Mouse (Mus musculus) thymus, adult 2 months (tissue): ENCODE results near the gene Rdh9.

Source experiments
- CTCF ChIP-seq: fragments of 200-500 bp; IDR thresholded peaks from 2 replicates; pipeline ENCODE4 v1.5.1; 2012; ENCODE audit warnings: mild to moderate bottlenecking, control low read depth, low read length, moderate library complexity, borderline replicate concordance; ENCODE audit not compliant: control insufficient read depth, poor library complexity, insufficient read depth; ENCODE audit errors: extremely low read depth
- POLR2A ChIP-seq: fragments of 200-500 bp; IDR thresholded peaks from 2 replicates; pipeline ENCODE4 v1.6.1; 2012; ENCODE audit warnings: mild to moderate bottlenecking, low read length, control low read depth, moderate library complexity; ENCODE audit not compliant: control insufficient read depth, poor library complexity, insufficient read depth; ENCODE audit errors: extremely low read depth

- TF ChIP-seq CTCF (no peak), POLR2A (no peak)
Measured at GRCm38 (mm10) chr10:127755770-127756468, 20.3 kb upstream of the Rdh9 start.
